Mouse (Mus musculus) megakaryocyte, adult 5-6 weeks (primary cell): ENCODE measurements around the gene Kank2. TPM values are rescaled to one million over a fixed set of nuclear protein-coding genes. Genes with fewer than 3 reads are reported as not detected.

Experiments
- ATAC-seq: 2 replicates; pipeline ENCODE4 v1.8.0; 2016; ENCODE audit warnings: mild to moderate bottlenecking, inconsistent platforms; ENCODE audit not compliant: poor library complexity, severe bottlenecking
- total RNA-seq, 2 experiments: library from RNA; stranded (forward) in 1 of 2; stranded (reverse) in 1 of 2; fragments of 153-499, 151-499 nt in 1 of 2; fragments of 221-1000, 200-1000 nt in 1 of 2; gene quantifications; 2 replicates each; pipeline versions ENCODE4 v1.2.3 to v1.2.4; 2015 to 2017

Gene Kank2
- total RNA-seq (2015) (0.73 and 1.2 TPM in 2 replicates), total RNA-seq (2017) (0.49 and 1.1 TPM in 2 replicates)

DNA sequence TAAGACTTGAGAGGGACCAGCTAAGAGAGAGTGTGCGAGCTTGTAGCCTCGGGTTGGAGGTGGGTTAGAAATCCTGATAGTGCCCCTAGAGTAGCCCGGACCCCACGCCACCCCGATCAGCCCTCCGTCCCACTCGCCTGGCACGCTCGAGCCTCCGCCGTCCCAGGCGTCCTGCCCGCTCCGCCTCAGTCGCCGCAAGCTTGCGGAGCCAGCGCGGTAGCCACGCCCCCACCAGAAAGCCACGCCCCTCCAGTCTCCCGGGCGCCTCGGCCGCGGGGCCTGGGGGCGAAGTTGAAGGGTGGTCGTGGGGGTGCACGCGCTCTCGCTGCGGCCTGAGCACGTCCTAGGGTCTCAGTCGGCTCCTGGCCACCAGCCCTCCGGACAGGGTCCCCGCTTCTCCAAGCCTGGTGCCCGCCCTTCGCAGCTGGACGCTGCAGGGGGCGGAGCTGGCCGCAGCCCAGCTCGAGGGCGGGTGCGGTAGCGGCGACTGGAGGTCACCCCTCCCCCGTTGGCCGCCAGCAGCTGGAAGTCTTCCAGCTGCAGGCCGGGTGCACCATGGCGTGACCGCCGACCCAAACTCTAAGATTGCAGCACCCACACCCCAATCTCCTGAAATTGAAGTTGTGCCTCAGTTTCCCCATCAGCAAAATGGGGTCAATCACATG is at the start of gene Kank2:
TSS of gene Kank2 (minus strand) at position 400 of the 665 bp plus-strand sequence.
- ATAC-seq, result peak; percentile 83

GRCm38 (mm10) chr9:21847926-21848325 is 49.4 kb upstream of the Kank2 start:
- ATAC-seq, result no peak

- ATAC-seq, result no peak
Measured at GRCm38 (mm10) chr9:21847425-21847824, 48.9 kb upstream of the Kank2 start.

GRCm38 (mm10) chr9:21846755-21847341 is 48.3 kb upstream of the Kank2 start:
- ATAC-seq, result no peak

DNA sequence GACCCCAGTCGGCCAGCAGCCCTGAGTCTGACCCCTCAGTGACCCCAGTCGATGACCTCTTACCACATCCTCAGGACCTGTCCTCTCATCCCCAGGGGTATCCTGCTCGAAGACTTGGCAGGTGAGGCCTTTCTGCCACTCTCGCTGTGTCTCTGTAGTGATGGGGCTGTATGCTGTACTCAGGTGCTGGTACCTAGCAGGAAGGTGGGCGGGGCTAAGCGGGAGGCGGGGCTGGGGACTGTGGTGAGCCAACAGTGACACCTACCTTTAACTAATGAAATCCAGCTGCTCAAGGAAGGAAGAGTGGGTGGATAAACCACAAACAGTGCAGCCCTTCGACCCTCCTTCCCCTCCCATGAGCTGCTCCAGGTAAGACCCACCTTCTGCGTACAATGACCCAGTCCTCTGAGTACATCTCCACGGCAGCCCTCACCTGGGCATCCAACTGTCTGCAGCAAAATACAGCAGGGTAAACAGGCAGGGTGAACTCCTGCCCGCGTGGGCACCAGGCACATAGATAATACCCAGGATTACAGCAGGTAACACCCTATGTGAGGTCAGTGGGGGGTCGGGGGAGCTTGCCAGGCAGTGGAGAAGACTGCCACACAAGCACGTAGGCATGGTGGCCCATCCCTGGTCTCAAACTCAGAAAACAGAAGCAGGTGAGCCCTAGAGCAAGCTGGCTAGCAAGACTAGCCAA is 47.0 kb upstream of the Kank2 start:
- no peak for ATAC-seq

DNA sequence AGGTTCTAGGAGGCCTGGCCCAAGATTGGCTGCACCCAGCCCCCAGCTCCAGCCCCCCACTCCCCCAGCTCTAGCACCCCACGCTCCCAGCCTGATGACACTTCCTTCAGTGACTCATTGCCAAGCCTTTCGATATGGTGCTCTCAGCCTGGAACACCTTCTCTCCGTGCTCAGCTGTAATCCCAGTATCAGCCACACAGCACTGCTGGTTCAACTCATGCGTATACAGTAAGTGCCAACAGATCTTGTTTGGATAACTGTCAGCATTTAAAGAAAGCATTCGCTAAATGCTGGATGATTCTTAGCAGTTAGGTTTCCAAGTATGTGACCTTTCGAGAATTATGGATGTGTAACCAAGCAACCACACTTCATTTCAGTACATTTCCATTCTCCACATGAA is 44.5 kb upstream of the Kank2 start:
- ATAC-seq, result no peak

DNA sequence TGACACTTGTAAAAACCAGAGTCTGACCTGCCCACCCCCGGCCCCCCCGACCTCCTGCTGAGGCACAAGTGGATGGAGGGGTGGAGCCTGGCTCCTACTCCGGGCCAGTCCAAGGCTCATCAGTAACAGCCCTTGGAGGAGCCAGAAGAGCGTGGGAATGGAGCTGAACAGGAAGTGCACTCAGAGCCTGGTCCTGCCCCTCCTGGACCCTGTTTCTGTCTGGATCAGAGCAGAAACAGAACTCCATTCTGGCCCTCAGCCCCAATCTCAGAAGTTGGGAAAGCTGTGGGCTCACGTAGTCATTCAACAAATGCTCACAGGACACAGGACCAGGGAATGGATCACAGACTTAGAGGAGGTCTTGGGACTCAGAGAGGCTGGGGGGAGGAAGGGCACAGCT is 43.8 kb upstream of the Kank2 start:
- no peak for ATAC-seq

- no peak for ATAC-seq
Measured at GRCm38 (mm10) chr9:21841340-21841739, 42.8 kb upstream of the Kank2 start.

DNA sequence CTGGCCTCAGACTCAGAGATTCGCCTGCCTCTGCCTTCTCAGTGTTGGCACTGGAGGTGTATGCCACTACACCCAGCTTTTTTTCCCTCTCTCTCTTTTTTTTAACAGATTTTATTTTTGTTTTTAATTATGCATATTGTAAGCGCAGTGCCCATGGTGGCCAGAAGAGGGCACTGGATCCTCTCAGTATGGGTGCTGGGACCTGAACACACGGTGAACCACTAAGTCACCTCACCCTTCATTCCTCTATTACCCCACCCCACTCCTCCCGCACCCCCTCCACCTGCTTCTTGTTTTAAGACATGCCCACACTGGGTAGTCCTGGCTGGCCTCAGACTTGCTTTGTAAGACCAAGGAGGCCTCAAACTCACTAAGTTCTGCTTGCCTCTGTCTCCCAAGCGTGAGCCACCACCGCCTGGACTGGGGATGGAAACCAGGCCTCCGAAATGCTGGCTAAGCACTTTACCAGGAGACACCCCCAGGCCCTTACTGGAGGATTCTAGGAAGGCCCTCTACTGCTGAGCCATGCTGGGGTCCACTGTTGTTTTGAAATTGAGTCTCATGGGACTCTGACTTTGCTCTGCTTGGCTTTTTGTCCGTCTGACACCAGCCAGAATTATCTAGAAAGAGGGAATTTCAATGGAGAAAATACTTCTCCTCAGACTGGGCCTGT is 41.7 kb upstream of the Kank2 start:
- ATAC-seq, result peak; percentile 65

- ATAC-seq, result no peak
Measured at GRCm38 (mm10) chr9:21837690-21838089, 39.1 kb upstream of the Kank2 start.

DNA sequence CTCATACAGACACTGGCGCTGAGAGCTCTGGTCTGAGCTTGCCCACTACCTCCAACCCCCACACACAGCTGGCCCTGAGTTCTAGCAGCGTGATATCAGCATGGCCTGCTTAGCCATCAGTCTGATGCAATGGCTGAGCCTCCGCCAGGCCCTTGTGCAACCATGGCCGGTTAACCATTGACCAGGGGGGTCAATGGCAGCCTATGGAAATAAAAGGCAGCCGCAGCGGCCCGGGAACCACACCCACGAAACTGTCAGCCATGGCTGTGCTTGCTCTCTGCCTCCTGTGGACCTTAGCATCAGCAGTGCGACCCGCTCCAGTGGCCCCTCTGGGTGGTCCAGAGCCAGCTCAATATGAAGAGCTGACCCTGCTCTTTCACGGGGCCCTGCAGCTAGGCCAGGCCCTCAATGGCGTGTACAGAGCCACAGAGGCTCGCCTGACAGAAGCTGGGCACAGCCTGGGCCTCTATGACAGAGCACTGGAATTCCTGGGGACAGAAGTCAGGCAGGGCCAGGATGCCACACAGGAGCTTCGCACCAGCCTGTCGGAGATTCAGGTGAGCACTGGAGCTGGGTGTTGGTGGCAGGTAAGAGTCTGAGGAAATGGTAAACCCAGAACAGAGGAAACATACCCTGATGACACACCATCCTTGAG is 36.8 kb upstream of the Kank2 start, which contains the start of gene Angptl8:
TSS of gene Angptl8 (plus strand) at position 253 of the 655 bp plus-strand sequence.
- peak; percentile 85 for ATAC-seq

DNA sequence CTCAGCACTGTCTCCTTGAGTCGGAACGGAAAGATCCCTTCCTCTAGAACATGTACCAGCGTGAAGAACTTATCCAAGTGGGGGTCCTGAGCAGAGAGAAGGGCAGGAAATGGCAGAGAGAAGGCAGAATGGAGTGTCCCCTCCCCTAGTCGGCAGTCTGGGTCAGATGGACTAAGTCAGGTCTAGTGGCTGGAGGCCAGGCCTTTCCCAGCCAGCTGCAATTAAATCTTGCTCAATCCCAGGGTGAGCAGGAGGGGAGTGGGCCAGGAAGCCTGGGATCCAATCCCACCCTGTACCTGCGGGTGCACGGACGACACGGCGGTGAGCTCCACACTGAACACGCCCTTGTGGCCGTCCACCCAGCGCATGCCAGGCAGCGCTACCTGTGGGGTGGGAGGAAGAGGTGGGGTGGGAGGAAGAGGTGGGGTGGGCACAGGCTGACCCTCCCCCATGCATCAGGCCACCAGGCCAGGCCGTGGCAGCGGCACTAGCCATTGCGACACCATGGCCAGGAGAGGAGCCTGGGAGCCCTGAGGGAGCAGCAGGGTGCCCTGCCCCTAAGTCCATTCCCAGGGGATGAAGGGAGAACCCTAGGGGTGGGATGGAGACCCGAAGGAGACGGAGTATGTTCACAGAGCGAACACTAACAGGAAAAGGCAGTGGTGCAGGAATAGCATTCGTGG is 33.2 kb upstream of the Kank2 start:
- no peak for ATAC-seq

- ATAC-seq, result no peak
Measured at GRCm38 (mm10) chr9:21830936-21831335, 32.4 kb upstream of the Kank2 start.

DNA sequence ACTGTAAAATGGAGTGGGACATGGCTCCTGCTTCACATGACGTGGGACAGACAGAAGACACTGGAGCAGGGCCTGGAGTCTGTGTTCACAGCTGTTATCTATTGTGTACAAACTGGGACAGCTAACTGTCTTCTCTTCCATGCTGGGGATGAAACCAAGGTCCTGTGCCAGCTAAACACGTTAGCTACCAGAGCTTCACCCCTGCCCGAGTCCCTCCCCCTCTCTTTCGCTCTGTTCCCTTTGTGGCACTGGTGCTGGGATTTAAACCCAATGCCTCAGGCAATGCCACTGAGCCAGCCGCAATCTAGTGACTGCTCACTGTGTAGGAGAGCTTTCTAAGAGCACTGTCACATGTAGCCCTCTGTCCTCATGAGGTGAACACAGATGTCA is 31.9 kb upstream of the Kank2 start:
- no peak for ATAC-seq

GRCm38 (mm10) chr9:21829834-21830460 is 31.4 kb upstream of the Kank2 start:
- no peak for ATAC-seq

GRCm38 (mm10) chr9:21824366-21824765 is 25.8 kb upstream of the Kank2 start:
- no peak for ATAC-seq

GRCm38 (mm10) chr9:21823957-21824356 is 25.4 kb upstream of the Kank2 start:
- ATAC-seq, result no peak

DNA sequence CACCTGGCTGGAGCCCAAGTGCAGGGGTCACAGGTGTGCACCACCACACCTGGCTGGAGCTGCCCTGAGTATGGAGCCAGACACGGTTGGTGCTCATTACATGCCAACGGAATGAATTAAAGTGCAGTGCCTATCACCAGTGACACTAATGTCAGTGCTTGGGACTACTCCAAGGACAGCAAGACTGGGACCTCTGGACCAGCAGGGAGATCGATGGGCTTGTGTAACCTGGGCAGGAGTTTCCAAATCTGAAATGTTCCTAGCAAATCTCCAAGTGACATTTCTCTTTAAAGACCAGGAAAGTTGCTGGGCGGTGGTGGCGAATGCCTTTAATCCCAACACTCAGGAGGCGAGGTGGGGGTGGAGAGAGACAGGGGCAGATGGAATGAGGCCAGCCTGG is 24.1 kb upstream of the Kank2 start:
- ATAC-seq, result no peak

DNA sequence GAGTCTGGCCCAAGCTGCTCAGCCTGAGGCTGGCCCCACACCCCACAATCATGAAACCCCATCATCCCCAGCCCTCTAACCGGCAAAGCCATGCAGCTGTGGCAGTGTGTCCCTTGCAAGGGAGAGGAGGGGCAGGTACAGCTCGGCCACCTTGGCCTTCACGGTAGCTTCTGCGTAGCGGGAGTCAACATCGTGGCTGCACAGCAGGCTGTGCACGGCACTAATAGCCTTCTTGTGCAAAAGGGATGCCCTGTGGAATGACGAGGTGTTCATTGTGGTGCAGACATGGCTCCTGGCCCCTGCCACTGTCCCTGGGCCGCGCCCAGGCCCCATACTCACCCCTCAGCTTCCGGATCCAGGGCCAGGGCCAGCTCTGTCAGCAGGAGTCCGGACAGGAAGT is 21.6 kb upstream of the Kank2 start:
- no peak for ATAC-seq

GRCm38 (mm10) chr9:21819181-21819729 is 20.7 kb upstream of the Kank2 start:
- no peak for ATAC-seq
